Mouse (Mus musculus): Measurements from ENCODE around the gene Ackr3. TPM values are rescaled to one million over a fixed set of nuclear protein-coding genes. Genes with fewer than 3 reads are reported as not detected.

Gene Ackr3
- polyA plus RNA-seq (2015; fragmentation: Nextera tagmentation; extraction: Ambion mirVana) = 11.3 and 11.4 TPM in 2 replicates

GRCm38 (mm10) chr1:90203783-90204690 is at the start of gene Ackr3:
Ackr3 (plus strand) TSS chr1:90203980.
- ATAC-seq (replicated peaks) = peak; percentile 79
- peaks cover 62% of the 10 kb centered on the region for H3K4me1 ChIP-seq

DNA sequence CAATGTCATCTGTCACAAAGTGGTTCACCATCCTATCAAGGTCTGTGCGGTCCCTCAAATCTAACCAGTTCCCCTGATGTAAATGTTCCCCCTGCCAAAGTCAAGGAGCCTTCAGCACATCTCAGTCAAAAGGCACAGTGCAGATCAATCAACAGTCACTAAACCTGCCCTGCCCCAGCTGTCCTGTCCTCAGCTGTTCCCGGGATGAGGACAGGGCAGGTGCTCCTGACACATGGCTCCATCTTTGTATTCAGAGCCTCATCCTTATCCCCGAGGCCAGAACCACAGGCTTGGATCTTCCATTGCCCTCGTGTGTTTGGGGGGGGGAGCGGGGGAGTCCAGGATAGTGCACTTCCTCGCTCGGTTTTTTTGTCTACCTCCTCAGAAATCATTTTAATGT is 47.2 kb upstream of the Ackr3 start:
- ATAC-seq (replicated peaks) = no peak
- H3K36me3 ChIP-seq (replicated peaks) = no peaks in the 10 kb centered on the region
- H3K4me1 ChIP-seq = peaks cover 20% of the 10 kb centered on the region
- 69% methylated on average over 7 of the region's 7 CpGs for WGBS
- no peak overlapping the region for H3K4me2 ChIP-seq
- no peak overlapping the region for H3K9ac ChIP-seq
- H3K27ac ChIP-seq = no peak overlapping the region
- no peaks in the 10 kb centered on the region for H3K9me3 ChIP-seq
- H3K27me3 ChIP-seq (replicated peaks) = no peaks in the 10 kb centered on the region
- no peak overlapping the region for H3K4me3 ChIP-seq

More at GRCm38 (mm10) chr1:90203783-90204690, at the start of gene Ackr3:
- H3K9me3 ChIP-seq = no peaks in the 10 kb centered on the region
- peaks cover 21% of the 10 kb centered on the region; the same call in 1 of the 2 replicates for H3K27me3 ChIP-seq (replicated peaks)
- peak within 1 kb of the TSS; percentile 51 for H3K9ac ChIP-seq
- H3K4me2 ChIP-seq = peak within 1 kb of the TSS; percentile 58
- H3K27ac ChIP-seq = peak within 1 kb of the TSS; percentile 73
- peak within 1 kb of the TSS; percentile 43 for H3K4me3 ChIP-seq
- H3K36me3 ChIP-seq (replicated peaks) = no peaks in the 10 kb centered on the region
- under 1% methylated on average over 19 of the region's 19 CpGs for WGBS

DNA sequence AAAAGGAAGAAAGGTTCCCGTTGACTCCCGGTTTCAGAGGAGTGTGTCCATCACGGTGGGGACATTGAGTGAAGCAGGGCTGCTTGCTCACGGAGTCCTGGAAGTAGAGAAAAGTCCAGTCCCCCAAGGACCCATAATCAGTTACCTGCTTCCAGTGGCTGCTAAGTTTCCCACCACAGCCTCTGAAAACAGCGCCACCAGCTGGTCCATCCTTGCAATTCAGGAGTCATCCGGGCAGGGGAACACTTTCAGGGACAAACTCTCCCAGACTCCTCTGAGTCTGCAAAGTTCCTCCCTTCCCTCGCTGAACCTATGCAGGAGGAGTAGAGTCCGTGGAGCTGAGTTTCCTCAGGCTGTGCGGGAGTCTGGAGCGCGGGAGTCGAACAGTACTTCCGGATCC is 43.9 kb upstream of the Ackr3 start:
- Histone ChIP-seq H3K4me3 (no peak overlapping the region), H3K27ac (no peak overlapping the region), H3K27me3 (replicated peaks) (no peaks in the 10 kb centered on the region), H3K9me3 (no peaks in the 10 kb centered on the region), H3K4me1 (no peaks in the 10 kb centered on the region), H3K9ac (no peak overlapping the region), H3K36me3 (replicated peaks) (no peaks in the 10 kb centered on the region), H3K4me2 (no peak overlapping the region)
- ATAC-seq (replicated peaks) = no peak
- WGBS = 41% methylated on average over 13 of the region's 13 CpGs

- no peak for ATAC-seq (replicated peaks)
- Histone ChIP-seq H3K4me2 (no peak overlapping the region), H3K4me1 (no peaks in the 10 kb centered on the region), H3K36me3 (replicated peaks) (no peaks in the 10 kb centered on the region), H3K27me3 (replicated peaks) (no peaks in the 10 kb centered on the region), H3K9me3 (no peaks in the 10 kb centered on the region), H3K27ac (no peak overlapping the region), H3K4me3 (no peak overlapping the region), H3K9ac (no peak overlapping the region)
- 79% methylated on average over 6 of the region's 6 CpGs for WGBS
Observed at GRCm38 (mm10) chr1:90161623-90162022, 42.2 kb upstream of the Ackr3 start.

GRCm38 (mm10) chr1:90162379-90162857 is 41.4 kb upstream of the Ackr3 start:
- 60% methylated on average over 13 of the region's 13 CpGs for WGBS

GRCm38 (mm10) chr1:90163161-90163560 is 40.6 kb upstream of the Ackr3 start:
- no peaks in the 10 kb centered on the region for H3K36me3 ChIP-seq (replicated peaks)
- no peaks in the 10 kb centered on the region for H3K27me3 ChIP-seq (replicated peaks)
- no peak overlapping the region for H3K4me3 ChIP-seq
- no peaks in the 10 kb centered on the region for H3K9me3 ChIP-seq
- no peaks in the 10 kb centered on the region for H3K4me1 ChIP-seq
- H3K4me2 ChIP-seq = no peak overlapping the region
- H3K9ac ChIP-seq = no peak overlapping the region
- WGBS = 84% methylated on average over 7 of the region's 7 CpGs
- ATAC-seq (replicated peaks) = no peak
- no peak overlapping the region for H3K27ac ChIP-seq

More at GRCm38 (mm10) chr1:90162379-90162857, 41.4 kb upstream of the Ackr3 start:
- H3K27ac ChIP-seq = no peak overlapping the region
- H3K9ac ChIP-seq = no peak overlapping the region
- no peak overlapping the region for H3K4me3 ChIP-seq
- H3K4me2 ChIP-seq = no peak overlapping the region
- H3K4me1 ChIP-seq = no peaks in the 10 kb centered on the region
- H3K27me3 ChIP-seq (replicated peaks) = no peaks in the 10 kb centered on the region
- no peak for ATAC-seq (replicated peaks)
- H3K9me3 ChIP-seq = no peaks in the 10 kb centered on the region
- H3K36me3 ChIP-seq (replicated peaks) = no peaks in the 10 kb centered on the region

GRCm38 (mm10) chr1:90164319-90164718 is 39.5 kb upstream of the Ackr3 start:
- WGBS = 33% methylated on average over 3 of the region's 3 CpGs
- no peaks in the 10 kb centered on the region for H3K9me3 ChIP-seq
- peak; percentile 33; the same call in 1 of the 2 replicates for ATAC-seq (replicated peaks)
- H3K36me3 ChIP-seq (replicated peaks) = no peaks in the 10 kb centered on the region
- H3K4me1 ChIP-seq = no peaks in the 10 kb centered on the region
- H3K4me2 ChIP-seq = no peak overlapping the region
- no peak overlapping the region for H3K4me3 ChIP-seq
- no peak overlapping the region for H3K9ac ChIP-seq
- no peak overlapping the region for H3K27ac ChIP-seq
- no peaks in the 10 kb centered on the region for H3K27me3 ChIP-seq (replicated peaks)

GRCm38 (mm10) chr1:90174338-90174737 is 29.4 kb upstream of the Ackr3 start:
- no peak overlapping the region for H3K4me2 ChIP-seq
- no peak overlapping the region for H3K4me3 ChIP-seq
- H3K36me3 ChIP-seq (replicated peaks) = no peaks in the 10 kb centered on the region
- H3K27me3 ChIP-seq (replicated peaks) = no peaks in the 10 kb centered on the region
- H3K27ac ChIP-seq = no peak overlapping the region
- H3K9ac ChIP-seq = no peak overlapping the region; the same call in 1 of the 2 replicates
- peaks cover 12% of the 10 kb centered on the region; the same call in 1 of the 2 replicates for H3K4me1 ChIP-seq
- WGBS = 25% methylated on average over 8 of the region's 8 CpGs
- no peak for ATAC-seq (replicated peaks)
- no peaks in the 10 kb centered on the region for H3K9me3 ChIP-seq

- H3K9ac ChIP-seq = no peak overlapping the region
- peaks cover 12% of the 10 kb centered on the region; the same call in 1 of the 2 replicates for H3K4me1 ChIP-seq
- H3K9me3 ChIP-seq = no peaks in the 10 kb centered on the region
- H3K4me3 ChIP-seq = no peak overlapping the region
- H3K27ac ChIP-seq = no peak overlapping the region
- no peaks in the 10 kb centered on the region for H3K36me3 ChIP-seq (replicated peaks)
- ATAC-seq (replicated peaks) = no peak
- 69% methylated on average over 7 of the region's 7 CpGs for WGBS
- H3K27me3 ChIP-seq (replicated peaks) = no peaks in the 10 kb centered on the region
- H3K4me2 ChIP-seq = no peak overlapping the region
Observed at GRCm38 (mm10) chr1:90176223-90176622, 27.6 kb upstream of the Ackr3 start.

- no peak for ATAC-seq (replicated peaks)
- no peak overlapping the region for H3K27ac ChIP-seq
- H3K36me3 ChIP-seq (replicated peaks) = no peaks in the 10 kb centered on the region
- H3K4me1 ChIP-seq = peaks cover 12% of the 10 kb centered on the region; the same call in 1 of the 2 replicates
- H3K9me3 ChIP-seq = no peaks in the 10 kb centered on the region
- H3K4me3 ChIP-seq = no peak overlapping the region
- H3K4me2 ChIP-seq = no peak overlapping the region
- no peaks in the 10 kb centered on the region for H3K27me3 ChIP-seq (replicated peaks)
- no peak overlapping the region for H3K9ac ChIP-seq
Observed at GRCm38 (mm10) chr1:90177565-90177964, 26.2 kb upstream of the Ackr3 start.

DNA sequence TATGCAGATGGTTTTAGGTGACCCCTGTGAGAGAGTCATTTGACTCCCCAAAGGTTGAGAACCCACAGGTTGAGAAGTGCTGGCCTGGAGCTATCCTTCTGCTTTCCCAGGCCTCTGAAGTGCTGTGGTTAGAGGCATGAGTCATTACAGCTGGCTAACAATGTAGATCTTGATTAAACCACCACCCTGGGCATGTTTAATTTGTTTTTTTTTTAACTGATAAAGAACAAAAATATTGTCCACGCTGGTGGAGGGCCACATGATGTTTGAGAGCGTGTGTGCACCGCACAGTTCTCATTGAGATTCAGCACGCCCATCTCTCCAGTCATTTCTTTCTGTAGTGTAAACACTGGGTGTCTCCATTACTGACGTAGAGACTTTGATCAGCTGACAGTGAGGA is 25.8 kb upstream of the Ackr3 start:
- 70% methylated on average over 5 of the region's 5 CpGs for WGBS
- Histone ChIP-seq H3K4me2 (no peak overlapping the region), H3K27me3 (replicated peaks) (no peaks in the 10 kb centered on the region), H3K9ac (no peak overlapping the region), H3K36me3 (replicated peaks) (no peaks in the 10 kb centered on the region), H3K27ac (no peak overlapping the region), H3K4me3 (no peak overlapping the region), H3K4me1 (peaks cover 12% of the 10 kb centered on the region; the same call in 1 of the 2 replicates), H3K9me3 (no peaks in the 10 kb centered on the region)
- no peak for ATAC-seq (replicated peaks)

DNA sequence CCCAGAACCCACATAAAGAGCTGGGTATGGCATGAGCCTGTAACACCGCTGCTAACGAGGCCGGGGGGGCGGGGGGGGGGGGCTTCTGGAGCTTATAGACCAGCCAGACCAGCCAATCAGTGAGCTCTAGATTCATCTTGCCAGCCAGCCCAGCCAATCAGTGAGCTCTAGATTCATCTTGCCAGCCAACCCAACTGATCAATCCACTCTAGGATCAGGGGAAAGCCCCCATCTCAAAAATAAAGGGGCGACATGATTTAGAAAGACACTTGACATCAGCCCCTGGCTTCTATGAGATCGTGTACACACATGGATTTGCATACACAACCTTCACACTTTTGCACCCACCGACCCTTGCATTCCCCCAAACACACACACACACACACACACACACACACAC is 23.3 kb upstream of the Ackr3 start:
- H3K4me3 ChIP-seq = no peak overlapping the region
- H3K27ac ChIP-seq = no peak overlapping the region
- no peaks in the 10 kb centered on the region for H3K9me3 ChIP-seq
- H3K36me3 ChIP-seq (replicated peaks) = no peaks in the 10 kb centered on the region
- no peaks in the 10 kb centered on the region for H3K27me3 ChIP-seq (replicated peaks)
- H3K4me1 ChIP-seq = no peaks in the 10 kb centered on the region
- no peak for ATAC-seq (replicated peaks)
- H3K9ac ChIP-seq = no peak overlapping the region
- no peak overlapping the region for H3K4me2 ChIP-seq
- WGBS = 81% methylated on average over 7 of the region's 7 CpGs
